Mouse (Mus musculus): ENCODE data around the gene Scamp1. TPM values are rescaled to one million over a fixed set of nuclear protein-coding genes. Genes with fewer than 3 reads are reported as not detected.
A peak's percentile ranks its signal among the peaks of the same experiment; 100 is the strongest.
"Not testable (repeated sequence)": the region's sequence is repeated elsewhere in the genome, so short reads cannot be mapped to it uniquely, and the experiment has no call there.

Scamp1 gene
- polyA plus RNA-seq (2015; fragmentation: Nextera tagmentation; extraction: Ambion mirVana): 9.3 and 9.5 TPM in 2 replicates

DNA sequence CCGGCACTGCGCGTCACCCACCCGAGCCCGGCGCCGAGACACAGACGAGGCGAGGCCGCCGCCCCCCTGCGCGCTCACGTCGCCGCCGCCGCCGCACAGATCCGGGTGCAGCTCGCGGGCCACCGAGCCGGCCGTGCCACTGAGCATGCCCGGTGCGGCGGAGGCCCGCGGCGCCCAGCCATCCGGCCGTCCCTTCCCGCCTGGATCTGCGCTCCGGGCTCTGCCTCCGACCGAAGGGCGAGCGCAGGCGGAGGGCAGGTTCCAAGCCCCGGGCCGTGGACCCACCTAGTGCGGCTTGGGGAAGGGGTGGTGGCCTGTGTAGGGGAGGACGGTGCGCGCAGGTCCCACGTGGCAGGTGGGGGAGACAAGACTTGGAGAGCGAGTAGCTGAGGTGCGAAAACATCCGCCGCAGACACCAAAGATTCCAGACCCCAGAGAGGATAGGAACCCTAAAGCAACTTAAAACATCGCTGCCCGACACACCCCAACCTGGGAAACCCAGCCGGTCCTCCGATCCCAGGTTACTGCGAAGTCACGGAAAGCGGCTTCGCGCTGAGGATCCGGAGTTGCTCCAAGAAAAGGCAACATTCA is at the start of gene Scamp1:
Gene Scamp1 (minus strand): TSS at position 577 of the 591 bp plus-strand sequence.
- under 1% methylated on average over 54 of the region's 62 CpGs for WGBS (ENCODE audit: insufficient replicate concordance)
- peak; percentile 90 for ATAC-seq (ENCODE audit: low read depth)
- H3K27ac ChIP-seq (ENCODE audit: low read length): peak within 1 kb of the TSS; percentile 55

DNA sequence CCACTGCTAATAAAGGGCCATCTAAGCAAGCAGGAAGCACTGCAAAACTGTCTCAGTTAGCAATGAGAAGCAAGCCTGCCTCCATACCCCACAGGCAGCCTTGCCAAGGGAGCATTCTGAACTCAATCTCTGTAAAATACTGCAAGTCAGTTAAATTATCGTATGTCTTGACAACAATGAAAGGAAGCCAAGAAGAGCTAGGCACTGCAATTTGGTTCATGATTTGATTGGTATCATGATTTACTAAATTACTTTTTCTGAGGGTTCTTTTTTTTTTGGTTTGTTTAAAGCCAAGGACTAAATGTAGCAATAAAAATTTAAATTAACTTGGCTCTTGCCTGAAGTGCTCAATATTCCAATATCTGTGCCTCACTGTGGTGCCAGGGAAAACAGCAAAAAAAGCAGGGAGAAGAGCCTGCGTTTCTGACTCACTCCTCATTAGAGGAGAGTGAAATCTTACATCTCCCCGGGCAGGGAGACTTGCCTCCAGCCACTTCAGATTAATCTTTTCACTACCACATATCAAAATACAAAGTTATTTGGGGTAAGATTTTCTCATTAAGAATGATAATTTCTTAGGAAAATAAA is 44.8 kb upstream of the Scamp1 start:
- Histone ChIP-seq H3K4me2 (ENCODE audit: low read depth, low read length) (no peak overlapping the region), H3K4me3 (ENCODE audit: low read depth, low read length) (no peak overlapping the region), H3K9me3 (replicated peaks; ENCODE audit: control insufficient read depth, low read length) (no peaks in the 10 kb centered on the region), H3K36me3 (ENCODE audit: control insufficient read depth, insufficient read depth) (no peaks in the 10 kb centered on the region), H3K27ac (ENCODE audit: low read length) (no peak overlapping the region), H3K9ac (ENCODE audit: low read depth, low read length) (no peak overlapping the region), H3K4me1 (ENCODE audit: control insufficient read depth, low read depth, low read length) (no peaks in the 10 kb centered on the region), H3K27me3 (ENCODE audit: control insufficient read depth, insufficient read depth, low read depth, low read length) (no peaks in the 10 kb centered on the region)
- 60% methylated on average over 3 of the region's 3 CpGs for WGBS (ENCODE audit: insufficient replicate concordance)
- no peak for ATAC-seq (ENCODE audit: low read depth)

More for the DNA sequence above, at the start of gene Scamp1:
- no peaks in the 10 kb centered on the region for H3K36me3 ChIP-seq (ENCODE audit: control insufficient read depth, insufficient read depth)
- peaks cover 13% of the 10 kb centered on the region for H3K4me1 ChIP-seq (ENCODE audit: control insufficient read depth, low read depth, low read length)
- H3K4me2 ChIP-seq (ENCODE audit: low read depth, low read length): peak within 1 kb of the TSS; percentile 89
- H3K4me3 ChIP-seq (ENCODE audit: low read depth, low read length): peak within 1 kb of the TSS; percentile 81
- no peaks in the 10 kb centered on the region for H3K27me3 ChIP-seq (ENCODE audit: control insufficient read depth, insufficient read depth, low read depth, low read length)
- H3K9me3 ChIP-seq (replicated peaks; ENCODE audit: control insufficient read depth, low read length): no peaks in the 10 kb centered on the region
- peak within 1 kb of the TSS; percentile 83 for H3K9ac ChIP-seq (ENCODE audit: low read depth, low read length)

DNA sequence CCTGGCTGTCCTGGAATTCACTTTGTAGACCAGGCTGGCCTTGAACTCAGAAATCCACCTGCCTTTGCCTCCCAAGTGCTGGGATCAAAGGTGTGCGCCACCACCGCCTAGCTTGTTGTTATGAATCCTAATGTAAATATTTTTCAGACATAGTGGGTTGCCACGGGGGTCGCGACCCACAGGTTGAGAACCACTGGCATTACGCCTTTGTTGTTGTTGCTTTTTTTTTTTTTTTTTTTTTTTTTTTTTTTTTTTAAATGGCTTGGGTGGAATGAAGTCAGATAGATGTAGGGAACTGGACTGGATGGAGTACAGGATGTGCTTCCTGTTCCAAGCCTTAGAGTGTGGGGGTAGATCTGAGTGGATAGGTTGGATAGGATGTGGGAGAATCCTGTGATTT is 43.3 kb upstream of the Scamp1 start:
- not testable (repeated sequence) for H3K4me3 ChIP-seq (ENCODE audit: low read depth, low read length); H3K4me2 ChIP-seq (ENCODE audit: low read depth, low read length); H3K27me3 ChIP-seq (ENCODE audit: control insufficient read depth, insufficient read depth, low read depth, low read length); H3K36me3 ChIP-seq (ENCODE audit: control insufficient read depth, insufficient read depth); H3K4me1 ChIP-seq (ENCODE audit: control insufficient read depth, low read depth, low read length); H3K9me3 ChIP-seq (replicated peaks; ENCODE audit: control insufficient read depth, low read length); H3K9ac ChIP-seq (ENCODE audit: low read depth, low read length); ATAC-seq (ENCODE audit: low read depth); H3K27ac ChIP-seq (ENCODE audit: low read length)
- 79% methylated on average over 6 of the region's 6 CpGs for WGBS (ENCODE audit: insufficient replicate concordance)

DNA sequence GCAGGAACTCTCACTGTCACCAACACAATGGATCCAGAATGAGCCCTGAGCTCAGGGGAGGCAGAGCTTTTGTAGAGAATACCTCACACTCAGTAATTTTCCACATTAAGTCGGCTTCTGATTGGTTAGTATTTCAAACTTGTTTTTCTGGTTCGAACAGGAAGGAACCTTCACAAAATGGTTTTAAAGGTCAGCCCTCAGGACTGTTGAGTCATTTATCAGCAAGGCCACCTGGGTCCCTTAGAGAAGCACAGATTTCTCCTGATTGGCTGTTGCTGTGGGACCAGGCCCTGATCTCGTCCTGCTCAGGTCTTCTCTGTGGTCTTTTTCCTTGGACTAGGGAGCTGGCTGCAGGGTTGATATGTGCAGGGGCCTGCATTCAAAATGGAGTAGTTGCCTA is 42.4 kb upstream of the Scamp1 start:
- no peak overlapping the region for H3K27ac ChIP-seq (ENCODE audit: low read length)
- ATAC-seq (ENCODE audit: low read depth): peak; percentile 73
- H3K9ac ChIP-seq (ENCODE audit: low read depth, low read length): no peak overlapping the region
- no peaks in the 10 kb centered on the region for H3K27me3 ChIP-seq (ENCODE audit: control insufficient read depth, insufficient read depth, low read depth, low read length)
- no peak overlapping the region for H3K4me2 ChIP-seq (ENCODE audit: low read depth, low read length)
- no peaks in the 10 kb centered on the region for H3K36me3 ChIP-seq (ENCODE audit: control insufficient read depth, insufficient read depth)
- no peaks in the 10 kb centered on the region for H3K9me3 ChIP-seq (replicated peaks; ENCODE audit: control insufficient read depth, low read length)
- H3K4me1 ChIP-seq (ENCODE audit: control insufficient read depth, low read depth, low read length): no peaks in the 10 kb centered on the region
- 21% methylated on average over 3 of the region's 3 CpGs for WGBS (ENCODE audit: insufficient replicate concordance)
- H3K4me3 ChIP-seq (ENCODE audit: low read depth, low read length): no peak overlapping the region

DNA sequence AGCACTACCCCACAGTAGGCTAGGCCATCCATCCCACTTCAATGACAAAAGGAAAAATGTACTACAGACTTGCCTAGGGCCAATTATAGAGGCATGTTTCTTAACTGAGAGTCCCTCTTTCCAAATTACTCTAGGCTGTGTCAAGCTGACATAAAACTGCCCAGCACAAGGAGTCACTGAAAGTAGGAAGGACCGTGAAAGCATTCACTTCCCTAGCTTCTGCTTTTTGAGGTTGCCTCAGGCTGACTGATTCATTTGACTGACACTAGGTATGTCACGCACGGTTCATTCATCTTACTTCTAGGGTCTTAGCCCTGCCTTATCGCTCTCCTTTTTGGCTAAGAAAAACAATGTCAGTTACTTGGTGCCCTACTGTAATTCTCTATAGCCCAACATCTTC is 36.8 kb upstream of the Scamp1 start:
- Histone ChIP-seq H3K4me3 (ENCODE audit: low read depth, low read length) (no peak overlapping the region), H3K4me1 (ENCODE audit: control insufficient read depth, low read depth, low read length) (no peaks in the 10 kb centered on the region), H3K9ac (ENCODE audit: low read depth, low read length) (no peak overlapping the region), H3K27me3 (ENCODE audit: control insufficient read depth, insufficient read depth, low read depth, low read length) (no peaks in the 10 kb centered on the region), H3K36me3 (ENCODE audit: control insufficient read depth, insufficient read depth) (no peaks in the 10 kb centered on the region), H3K4me2 (ENCODE audit: low read depth, low read length) (no peak overlapping the region), H3K9me3 (replicated peaks; ENCODE audit: control insufficient read depth, low read length) (no peaks in the 10 kb centered on the region), H3K27ac (ENCODE audit: low read length) (no peak overlapping the region)
- WGBS (ENCODE audit: insufficient replicate concordance): 41% methylated on average over 4 of the region's 4 CpGs
- no peak for ATAC-seq (ENCODE audit: low read depth)

DNA sequence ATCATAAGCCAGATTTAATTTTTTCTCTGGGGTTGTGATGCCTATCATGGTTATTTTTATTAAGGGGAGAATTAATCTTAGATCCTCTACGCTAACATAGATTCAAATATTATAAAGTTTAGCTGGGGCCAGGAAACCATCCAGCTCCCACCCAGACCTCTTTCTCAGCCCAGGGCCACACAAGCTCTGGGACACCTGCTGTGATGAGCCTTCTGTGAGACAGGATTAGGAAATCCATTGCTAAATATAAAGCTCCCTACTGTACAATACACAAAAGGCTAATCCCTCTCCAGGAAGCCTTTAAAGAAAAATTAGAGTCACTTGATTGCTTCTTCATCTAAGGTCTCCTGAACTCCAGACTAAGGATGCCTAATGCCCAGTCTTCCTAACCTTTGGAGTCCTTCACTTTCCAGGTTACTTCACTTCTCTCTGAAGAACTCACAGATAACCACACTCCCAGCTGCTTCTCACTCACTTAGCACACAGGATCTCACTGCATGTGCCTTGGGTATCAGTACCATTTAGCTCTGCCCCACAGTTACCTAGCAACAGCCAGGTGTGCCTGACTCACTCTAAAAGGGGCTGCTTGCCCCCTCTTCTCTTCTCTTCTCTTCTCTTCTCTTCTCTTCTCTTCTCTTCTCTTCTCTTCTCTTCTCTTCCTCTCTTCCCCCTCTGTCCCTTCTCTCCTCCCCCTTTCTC is 35.6 kb upstream of the Scamp1 start:
- ATAC-seq (ENCODE audit: low read depth): no peak
- no peak overlapping the region for H3K4me3 ChIP-seq (ENCODE audit: low read depth, low read length)
- WGBS (ENCODE audit: insufficient replicate concordance): 78% methylated on average over 1 of the region's 1 CpGs

DNA sequence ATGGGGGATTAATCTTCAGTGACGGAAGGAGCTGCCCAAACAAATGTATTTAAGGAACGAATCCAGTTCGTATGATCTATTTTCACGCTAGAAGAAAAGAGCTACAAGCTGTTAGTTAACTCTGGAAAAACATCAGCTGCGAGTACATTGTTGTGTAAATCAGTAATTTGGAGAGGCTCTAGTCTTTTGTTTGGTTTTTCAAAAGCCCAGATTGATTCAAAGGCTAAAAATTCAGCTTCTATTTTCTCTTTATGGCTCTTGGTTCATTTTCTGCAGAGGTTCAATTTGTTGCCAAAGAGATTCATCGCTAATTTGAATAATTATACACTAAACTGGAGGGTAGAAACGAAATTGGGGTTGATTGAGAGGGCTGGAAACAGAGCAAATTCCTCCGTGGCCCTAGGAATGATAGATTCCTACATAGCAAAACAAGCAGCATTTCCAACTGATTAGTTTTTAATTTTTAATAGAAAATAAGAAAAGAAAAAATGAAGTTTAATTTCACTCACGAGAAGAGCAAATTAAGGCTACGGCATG is 31.4 kb upstream of the Scamp1 start:
- no peak for ATAC-seq (ENCODE audit: low read depth)
- Histone ChIP-seq H3K27me3 (ENCODE audit: control insufficient read depth, insufficient read depth, low read depth, low read length) (no peaks in the 10 kb centered on the region), H3K27ac (ENCODE audit: low read length) (no peak overlapping the region), H3K9ac (ENCODE audit: low read depth, low read length) (no peak overlapping the region), H3K36me3 (ENCODE audit: control insufficient read depth, insufficient read depth) (no peaks in the 10 kb centered on the region), H3K9me3 (replicated peaks; ENCODE audit: control insufficient read depth, low read length) (no peaks in the 10 kb centered on the region), H3K4me3 (ENCODE audit: low read depth, low read length) (no peak overlapping the region), H3K4me1 (ENCODE audit: control insufficient read depth, low read depth, low read length) (no peaks in the 10 kb centered on the region), H3K4me2 (ENCODE audit: low read depth, low read length) (no peak overlapping the region)
- 72% methylated on average over 10 of the region's 10 CpGs for WGBS (ENCODE audit: insufficient replicate concordance)

More for the DNA sequence above, 35.6 kb upstream of the Scamp1 start:
- Histone ChIP-seq H3K4me1 (ENCODE audit: control insufficient read depth, low read depth, low read length) (no peaks in the 10 kb centered on the region), H3K4me2 (ENCODE audit: low read depth, low read length) (no peak overlapping the region), H3K27ac (ENCODE audit: low read length) (no peak overlapping the region), H3K9me3 (replicated peaks; ENCODE audit: control insufficient read depth, low read length) (no peaks in the 10 kb centered on the region), H3K36me3 (ENCODE audit: control insufficient read depth, insufficient read depth) (no peaks in the 10 kb centered on the region), H3K9ac (ENCODE audit: low read depth, low read length) (no peak overlapping the region), H3K27me3 (ENCODE audit: control insufficient read depth, insufficient read depth, low read depth, low read length) (no peaks in the 10 kb centered on the region)

DNA sequence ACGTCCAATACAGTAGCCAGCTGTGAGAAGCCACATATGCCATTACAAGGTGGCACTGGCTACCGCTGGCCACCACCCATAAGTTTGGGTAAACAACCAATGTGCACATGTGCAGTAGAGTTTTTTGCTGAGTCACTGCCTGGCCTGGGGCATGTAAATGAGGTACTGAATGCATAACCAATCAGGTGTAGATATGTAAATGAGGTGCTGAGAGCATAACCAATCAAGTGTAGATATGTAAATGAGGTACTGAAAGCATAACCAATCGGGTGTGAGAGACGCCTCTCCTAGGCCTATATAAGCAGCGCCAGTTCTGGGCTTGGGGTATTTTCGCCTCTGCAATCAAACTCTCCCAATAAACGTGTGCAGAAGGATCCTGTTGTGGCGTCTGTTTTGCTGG is 27.2 kb upstream of the Scamp1 start:
- 0 out of 2 replicates have a peak, but pooled peaks have one; percentile 27 for ATAC-seq (ENCODE audit: low read depth)
- WGBS (ENCODE audit: insufficient replicate concordance): 86% methylated on average over 8 of the region's 8 CpGs
- not testable (repeated sequence) for H3K27me3 ChIP-seq (ENCODE audit: control insufficient read depth, insufficient read depth, low read depth, low read length)

DNA sequence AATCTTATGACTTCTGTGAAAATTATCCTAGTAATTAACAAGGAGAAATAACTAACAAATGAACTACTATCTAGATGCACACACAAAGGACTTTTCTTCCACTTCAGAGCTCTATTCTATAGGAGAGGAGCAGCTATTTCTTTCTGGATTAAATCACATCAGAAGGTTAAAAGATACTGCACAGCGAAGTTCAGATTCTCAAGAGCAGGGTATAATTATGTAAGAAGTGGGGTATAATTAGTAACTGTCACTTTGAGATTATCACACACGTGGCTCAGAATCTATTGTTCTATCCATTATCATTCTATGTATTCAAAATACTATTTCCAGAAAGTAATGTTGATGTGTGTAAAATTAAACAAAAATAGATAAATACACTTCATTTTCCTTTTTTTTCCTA is 22.6 kb upstream of the Scamp1 start:
- Histone ChIP-seq H3K4me1 (ENCODE audit: control insufficient read depth, low read depth, low read length) (peaks cover 12% of the 10 kb centered on the region), H3K27me3 (ENCODE audit: control insufficient read depth, insufficient read depth, low read depth, low read length) (no peaks in the 10 kb centered on the region), H3K9ac (ENCODE audit: low read depth, low read length) (no peak overlapping the region), H3K9me3 (replicated peaks; ENCODE audit: control insufficient read depth, low read length) (no peaks in the 10 kb centered on the region), H3K36me3 (ENCODE audit: control insufficient read depth, insufficient read depth) (no peaks in the 10 kb centered on the region), H3K27ac (ENCODE audit: low read length) (no peak overlapping the region), H3K4me3 (ENCODE audit: low read depth, low read length) (no peak overlapping the region), H3K4me2 (ENCODE audit: low read depth, low read length) (no peak overlapping the region)
- no peak for ATAC-seq (ENCODE audit: low read depth)
- 63% methylated on average over 2 of the region's 2 CpGs for WGBS (ENCODE audit: insufficient replicate concordance)

More for the DNA sequence above, 27.2 kb upstream of the Scamp1 start:
- not testable (repeated sequence) for H3K9me3 ChIP-seq (replicated peaks; ENCODE audit: control insufficient read depth, low read length); H3K4me1 ChIP-seq (ENCODE audit: control insufficient read depth, low read depth, low read length); H3K4me2 ChIP-seq (ENCODE audit: low read depth, low read length); H3K27ac ChIP-seq (ENCODE audit: low read length); H3K36me3 ChIP-seq (ENCODE audit: control insufficient read depth, insufficient read depth); H3K4me3 ChIP-seq (ENCODE audit: low read depth, low read length); H3K9ac ChIP-seq (ENCODE audit: low read depth, low read length)
